Mouse (Mus musculus): Measurements from ENCODE around the gene Kif24.

GRCm38 (mm10) chr4:41357154-41357553, 107.5 kb downstream of the Kif24 start:
- TF ChIP-seq POLR2A (IDR thresholded peaks at IDR 0.05; ENCODE audit: control insufficient read depth, low read depth, low read length): no peak
- TF ChIP-seq CTCF (IDR thresholded peaks at IDR 0.05; ENCODE audit: control insufficient read depth, insufficient read depth, insufficient replicate concordance, low read depth, low read length): no peak
